ENCODE assay signal across 9 mouse cellular contexts in the genomic region with DNA sequence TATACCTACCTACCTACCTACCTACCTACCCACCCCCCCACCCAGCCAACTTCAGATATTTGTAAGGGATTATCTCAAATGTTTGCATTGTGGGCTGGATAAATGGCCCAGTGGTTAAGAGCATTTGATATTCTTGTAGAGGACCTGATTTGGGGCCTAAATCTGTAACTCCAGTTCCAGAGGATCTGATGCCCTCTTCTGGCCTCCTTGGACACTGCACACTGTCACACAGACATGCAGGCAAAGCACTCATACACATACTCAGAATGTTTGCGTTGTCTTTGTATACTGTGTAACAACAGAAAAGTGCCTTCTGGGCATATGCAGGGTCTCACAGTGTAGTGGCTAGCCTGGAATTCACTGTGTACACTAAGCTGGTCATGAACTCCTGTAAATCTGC.
DNase-seq lines count a peak whose midpoint lies in the region; TF ChIP-seq lines count a peak whose summit lies in the region.
"Had no signal": no experiment of that assay in that cellular context is flagged by ENCODE, and none has a peak within 500 bp of the region (broad histone marks: within the 10 kb centered on the region; RNA-seq: fewer than 3 reads in every experiment).

No protein-coding gene starts in this region.

- no peak for DNase-seq in left cerebral cortex, adult 2 months (ENCODE audit: extremely low spot score in 1 of 2, low spot score in 2 of 2)
- DNase-seq in left cerebral cortex, adult 18-20 months (ENCODE audit: low spot score in 2 of 2): no peak
- DNase-seq in ES-E14 (ENCODE audit: low read depth, low spot score): no peak
- DNase-seq in embryo, embryonic 10.5 days (ENCODE audit: low spot score): peak; percentile 48
- DNase-seq in spleen, postnatal 36 days (ENCODE audit: low spot score in 2 of 2): peak; percentile 28 to 33
- no peak for DNase-seq in gastrocnemius, adult 8-10 months (ENCODE audit: low spot score in 2 of 2)
- no peak for DNase-seq in testis, postnatal 10 days (ENCODE audit: low spot score)

- no peaks in the 10 kb centered on the region for H3K9me3 ChIP-seq in ES-E14 (ENCODE audit: control insufficient read depth, insufficient read depth, low read depth, low read length)
- H3K9me3 ChIP-seq: lung, embryonic 15.5 days had no signal

- no peak overlapping the region for H3K4me3 ChIP-seq in left cerebral cortex, adult 2 months
- no peak overlapping the region for H3K4me3 ChIP-seq in ES-E14 (ENCODE audit: insufficient read depth in 1 of 2, low read depth in 1 of 2, low read length in 2 of 2, poor library complexity in 1 of 2, severe bottlenecking in 1 of 2)
- H3K4me3 ChIP-seq: erythroblast, embryonic 14.5 days; lung, embryonic 15.5 days had no signal

- no peaks in the 10 kb centered on the region for H3K36me3 ChIP-seq in ES-E14 (ENCODE audit: control insufficient read depth, insufficient read depth, low read length, poor library complexity, severe bottlenecking)
- H3K36me3 ChIP-seq: lung, embryonic 15.5 days had no signal

- peaks cover 0 to 2% of the 10 kb centered on the region in 2 experiments; a peak in 1 of 4 replicates for H3K4me1 ChIP-seq in ES-E14 (ENCODE audit: control insufficient read depth in 2 of 2, insufficient read depth in 2 of 2, low read length in 2 of 2, poor library complexity in 1 of 2)

- in situ Hi-C loops in ES-E14 (cut with MboI; ENCODE audit: low sequenced_read_pairs in 2 of 2, unreplicated experiment in 2 of 2): loop anchor here in 1 of 2 experiments (25.0 kb wide), 1 partner anchor 334 kb away; no protein-coding TSS in a partner anchor

- H3K27ac ChIP-seq in left cerebral cortex, adult 2 months: no peak overlapping the region
- H3K27ac ChIP-seq in ES-E14 (ENCODE audit: insufficient read depth, low read depth, low read length, poor library complexity, severe bottlenecking): no peak overlapping the region
- H3K27ac ChIP-seq: lung, embryonic 15.5 days had no signal

- TF ChIP-seq CTCF in left cerebral cortex, adult 2 months (IDR thresholded peaks at IDR 0.05): peak; percentile 22

- intact Hi-C loops in left cerebral cortex, adult 2 months (cut with DNase I): no loop called here

- H3K9ac ChIP-seq in ES-E14 (ENCODE audit: insufficient read depth, low read depth, low read length, poor library complexity, severe bottlenecking): no peak overlapping the region
- H3K9ac ChIP-seq: lung, embryonic 15.5 days had no signal

TF ChIP-seq in ES-E14, 5 proteins besides CTCF, POLR2A, EP300 and RAD21:
- peak; percentile 69 for TF ChIP-seq ZC3H11A (IDR thresholded peaks at IDR 0.05; ENCODE audit: borderline replicate concordance, low read depth, low read length)
- no peak for TF ChIP-seq MAFK (IDR thresholded peaks at IDR 0.05; ENCODE audit: insufficient read depth, low read depth, low read length)

Comparison
In these comparisons a context has a peak if more than half of its experiments do, and no peak if none do; other contexts are left out.
1. DNase-seq: peak in embryo, embryonic 10.5 days (single experiment) and spleen, postnatal 36 days (2 of 2); none in left cerebral cortex, adult 2 months (0 of 2), left cerebral cortex, adult 18-20 months (0 of 2), ES-E14 (single experiment), gastrocnemius, adult 8-10 months (0 of 2) and testis, postnatal 10 days (single experiment).